ENCODE assay signal across 11 mouse cellular contexts in the genomic region with DNA sequence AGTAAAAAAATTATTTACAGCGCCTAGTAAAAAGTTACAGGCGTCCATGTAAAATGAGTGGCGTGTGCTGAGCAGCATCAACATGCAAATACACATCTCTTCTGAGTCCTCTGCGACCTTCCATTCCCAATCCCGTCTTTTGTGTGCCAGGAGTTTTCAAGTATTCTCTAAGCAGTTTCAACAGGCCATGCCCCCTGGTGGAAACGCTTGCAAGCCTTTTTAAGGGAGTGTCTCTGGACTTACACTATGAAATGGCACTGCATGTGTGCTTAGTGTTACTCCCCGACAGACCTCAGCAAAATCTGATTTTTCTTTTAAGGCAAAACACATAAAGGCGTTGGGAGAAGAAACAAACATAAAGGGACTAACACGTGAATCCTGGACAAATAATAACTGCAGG. TPM values are rescaled to one million over a fixed set of nuclear protein-coding genes. Genes with fewer than 3 reads are reported as not detected.
DNase-seq lines count a peak whose midpoint lies in the region; ATAC-seq and TF ChIP-seq lines count a peak whose summit lies in the region.
"Had no signal": no experiment of that assay in that cellular context is flagged by ENCODE, and none has a peak within 500 bp of the region (broad histone marks: within the 10 kb centered on the region; RNA-seq: fewer than 3 reads in every experiment).

No protein-coding gene starts in this region.

- no peaks in the 10 kb centered on the region for H3K36me3 ChIP-seq in kidney, postnatal 0 days (ENCODE audit: insufficient read depth, low read length)
- peaks cover 81% of the 10 kb centered on the region for H3K36me3 ChIP-seq in E14TG2a.4 (ENCODE audit: insufficient read depth, low read length)
- H3K36me3 ChIP-seq in embryonic facial prominence, embryonic 14.5 days (ENCODE audit: control insufficient read depth, insufficient read depth, low read length) = peaks cover 8% of the 10 kb centered on the region; the same call in 1 of the 2 replicates

- TF ChIP-seq CTCF in kidney, postnatal 0 days (IDR thresholded peaks at IDR 0.05; ENCODE audit: low read depth) = peak; percentile 57
- 0 out of 2 replicates have a peak, but pooled peaks have one; percentile 12 for TF ChIP-seq CTCF in E14TG2a.4 (conservative IDR thresholded peaks at IDR 0.05; ENCODE audit: low read length)

- WGBS in kidney, postnatal 0 days = 72% methylated on average over 9 of the region's 9 CpGs
- 72% methylated on average over 9 of the region's 9 CpGs for WGBS in embryonic facial prominence, embryonic 14.5 days

- no peak overlapping the region for H3K9ac ChIP-seq in kidney, postnatal 0 days (ENCODE audit: low read depth, low read length)
- no peak overlapping the region for H3K9ac ChIP-seq in embryonic facial prominence, embryonic 14.5 days (ENCODE audit: low read depth, low read length)
- H3K9ac ChIP-seq: heart, embryonic 13.5 days; liver, embryonic 12.5 days had no signal

- no peak overlapping the region for H3K27ac ChIP-seq in kidney, postnatal 0 days
- H3K27ac ChIP-seq in embryonic facial prominence, embryonic 14.5 days (replicated peaks; ENCODE audit: low read depth, low read length) = no peak overlapping the region
- H3K27ac ChIP-seq: liver, embryonic 12.5 days had no signal

- H3K27me3 ChIP-seq in kidney, postnatal 0 days (ENCODE audit: insufficient read depth, low read length) = no peaks in the 10 kb centered on the region
- H3K27me3 ChIP-seq in E14TG2a.4 (ENCODE audit: insufficient read depth, low read length) = no peaks in the 10 kb centered on the region
- H3K27me3 ChIP-seq in embryonic facial prominence, embryonic 14.5 days (replicated peaks; ENCODE audit: control insufficient read depth, insufficient read depth, low read length) = no peaks in the 10 kb centered on the region
- H3K27me3 ChIP-seq: heart, embryonic 13.5 days; liver, embryonic 12.5 days had no signal

- no peak overlapping the region for H3K4me2 ChIP-seq in kidney, postnatal 0 days (ENCODE audit: low read length)
- no peak overlapping the region for H3K4me2 ChIP-seq in embryonic facial prominence, embryonic 14.5 days (ENCODE audit: low read depth, low read length)
- H3K4me2 ChIP-seq: heart, embryonic 13.5 days; liver, embryonic 12.5 days had no signal

- no peak overlapping the region for H3K4me3 ChIP-seq in kidney, postnatal 0 days (replicated peaks; ENCODE audit: low read depth, low read length)
- H3K4me3 ChIP-seq in E14TG2a.4 (replicated peaks; ENCODE audit: low read length) = no peak overlapping the region
- no peak overlapping the region for H3K4me3 ChIP-seq in embryonic facial prominence, embryonic 14.5 days (ENCODE audit: low read depth, low read length)
- H3K4me3 ChIP-seq: heart, embryonic 13.5 days; liver, embryonic 12.5 days had no signal

- no peaks in the 10 kb centered on the region for H3K9me3 ChIP-seq in kidney, postnatal 0 days (replicated peaks; ENCODE audit: low read length)
- no peaks in the 10 kb centered on the region for H3K9me3 ChIP-seq in E14TG2a.4 (ENCODE audit: low read length)
- no peaks in the 10 kb centered on the region for H3K9me3 ChIP-seq in embryonic facial prominence, embryonic 14.5 days (ENCODE audit: control insufficient read depth, low read length)
- H3K9me3 ChIP-seq: heart, embryonic 13.5 days; liver, embryonic 12.5 days had no signal

- DNase-seq in CD4-positive, CD25-positive, alpha-beta regulatory T cell, adult 2 months (ENCODE audit: low read depth, low spot score) = peak; percentile 11
- DNase-seq in kidney, postnatal 0 days (ENCODE audit: low spot score) = peak; percentile 46
- DNase-seq in kidney, adult 9 months = no peak
- DNase-seq in embryonic facial prominence, embryonic 14.5 days (ENCODE audit: low spot score) = peak; percentile 50
- no peak for DNase-seq in right cerebral cortex, postnatal 25 days
- DNase-seq in cerebellum, adult 9-11 months = no peak
- DNase-seq: kidney, postnatal 25 days had no signal

- H3K4me1 ChIP-seq in kidney, postnatal 0 days (replicated peaks; ENCODE audit: insufficient read depth, low read length) = peaks cover 16% of the 10 kb centered on the region
- H3K4me1 ChIP-seq in E14TG2a.4 (replicated peaks; ENCODE audit: low read depth, low read length) = peaks cover 50% of the 10 kb centered on the region
- H3K4me1 ChIP-seq in embryonic facial prominence, embryonic 14.5 days (ENCODE audit: control insufficient read depth, insufficient read depth, low read length) = peaks cover 9% of the 10 kb centered on the region; the same call in 1 of the 2 replicates

- no peak for ATAC-seq in CD4-positive, CD25-positive, alpha-beta regulatory T cell, adult 4 months
- ATAC-seq in kidney, postnatal 0 days (replicated peaks; ENCODE audit: low FRiP score, low read depth) = no peak
- ATAC-seq in embryonic facial prominence, embryonic 14.5 days (ENCODE audit: low read depth) = no peak

RNA-seq across cellular contexts. Expression of a gene that starts 50.8 kb away (rescaled TPM):
- polyA plus RNA-seq in CD4-positive, CD25-positive, alpha-beta regulatory T cell, adult 4 months (2017; shearing (Covaris generic)) = 10 to 100 TPM; 14.7 to 20.8 TPM
- 52.1 and 57.9 TPM in 2 replicates for polyA plus RNA-seq in kidney, postnatal 0 days (2015; fragmentation: Nextera tagmentation; extraction: Ambion mirVana)
- 42.0 and 42.1 TPM in 2 replicates for polyA plus RNA-seq in embryonic facial prominence, embryonic 14.5 days (2014; fragmentation: Nextera tagmentation; extraction: Ambion mirVana)

Comparison
In these comparisons a context has a peak if more than half of its experiments do, and no peak if none do; other contexts are left out.
1. DNase-seq: peak in CD4-positive, CD25-positive, alpha-beta regulatory T cell, adult 2 months (single experiment), kidney, postnatal 0 days (single experiment) and embryonic facial prominence, embryonic 14.5 days (single experiment); none in kidney, adult 9 months (single experiment), right cerebral cortex, postnatal 25 days (single experiment) and cerebellum, adult 9-11 months (single experiment).